Comparison of ENCODE assay signal across 19 mouse cellular contexts in genomic region chr7:126226136-126226535, GRCm38 (mm10). TPM values are rescaled to one million over a fixed set of nuclear protein-coding genes. Genes with fewer than 3 reads are reported as not detected.
A peak's percentile ranks its signal among the peaks of the same experiment; 100 is the strongest.
DNase-seq lines count a peak whose midpoint lies in the region; TF ChIP-seq lines count a peak whose summit lies in the region.
"Had no signal": no experiment of that assay in that cellular context is flagged by ENCODE, and none has a peak within 500 bp of the region (broad histone marks: within the 10 kb centered on the region; RNA-seq: fewer than 3 reads in every experiment).

No protein-coding gene starts in this region.

- H3K4me3 ChIP-seq in ES-Bruce4 (ENCODE audit: low read depth, low read length) (no peak overlapping the region), ES-E14 (ENCODE audit: insufficient read depth in 1 of 2, low read depth in 1 of 2, low read length in 2 of 2, poor library complexity in 1 of 2, severe bottlenecking in 1 of 2) (no peak overlapping the region)
- H3K4me3 ChIP-seq: embryonic facial prominence, embryonic 10.5 days; embryonic facial prominence, embryonic 12.5 days; forebrain, embryonic 13.5 days; forebrain, embryonic 15.5 days had no signal

- H3K4me1 ChIP-seq in ES-Bruce4 (ENCODE audit: control insufficient read depth, insufficient read depth, low read length) (peaks cover 2% of the 10 kb centered on the region), ES-E14 (ENCODE audit: control insufficient read depth in 2 of 2, insufficient read depth in 2 of 2, low read length in 2 of 2, poor library complexity in 1 of 2) (peaks cover 2 to 20% of the 10 kb centered on the region in 2 experiments)
- H3K4me1 ChIP-seq: embryonic facial prominence, embryonic 12.5 days; forebrain, embryonic 13.5 days; forebrain, embryonic 15.5 days had no signal

- H3K27ac ChIP-seq in ES-Bruce4 (ENCODE audit: insufficient read depth, low read length) (peak overlapping the region; percentile 51; the same call in 1 of the 2 replicates), ES-E14 (ENCODE audit: insufficient read depth, low read depth, low read length, poor library complexity, severe bottlenecking) (no peak overlapping the region)
- H3K27ac ChIP-seq: embryonic facial prominence, embryonic 10.5 days; embryonic facial prominence, embryonic 12.5 days; forebrain, embryonic 13.5 days; forebrain, embryonic 15.5 days had no signal

- H3K9ac ChIP-seq in ES-Bruce4 (ENCODE audit: low read depth, poor library complexity, severe bottlenecking): peak overlapping the region; percentile 36
- H3K9ac ChIP-seq in ES-E14 (ENCODE audit: insufficient read depth, low read depth, low read length, poor library complexity, severe bottlenecking): no peak overlapping the region
- H3K9ac ChIP-seq: embryonic facial prominence, embryonic 12.5 days; forebrain, embryonic 13.5 days; forebrain, embryonic 15.5 days; forebrain, postnatal 0 days had no signal

- no peaks in the 10 kb centered on the region for H3K9me3 ChIP-seq in ES-Bruce4 (replicated peaks; ENCODE audit: control insufficient read depth, insufficient read depth, low read length, poor library complexity, severe bottlenecking)
- H3K9me3 ChIP-seq in ES-E14 (ENCODE audit: control insufficient read depth, insufficient read depth, low read depth, low read length): no peaks in the 10 kb centered on the region
- H3K9me3 ChIP-seq: embryonic facial prominence, embryonic 10.5 days; embryonic facial prominence, embryonic 12.5 days; forebrain, embryonic 13.5 days; forebrain, embryonic 15.5 days had no signal

- H3K36me3 ChIP-seq in ES-Bruce4 (ENCODE audit: control insufficient read depth, insufficient read depth, low read length, poor library complexity, severe bottlenecking): no peaks in the 10 kb centered on the region
- no peaks in the 10 kb centered on the region for H3K36me3 ChIP-seq in ES-E14 (ENCODE audit: control insufficient read depth, insufficient read depth, low read length, poor library complexity, severe bottlenecking)
- H3K36me3 ChIP-seq: embryonic facial prominence, embryonic 10.5 days; embryonic facial prominence, embryonic 12.5 days; forebrain, embryonic 15.5 days had no signal

- TF ChIP-seq CTCF in ES-Bruce4 (IDR thresholded peaks at IDR 0.05; ENCODE audit: low read depth, low read length): no peak

- H3K27me3 ChIP-seq in ES-Bruce4 (ENCODE audit: control insufficient read depth, insufficient read depth, low read length, poor library complexity, severe bottlenecking): no peaks in the 10 kb centered on the region; the same call in 1 of the 2 replicates
- H3K27me3 ChIP-seq: embryonic facial prominence, embryonic 12.5 days; forebrain, embryonic 13.5 days; forebrain, embryonic 15.5 days had no signal

- no peak for TF ChIP-seq POLR2A in ES-Bruce4 (IDR thresholded peaks at IDR 0.05; ENCODE audit: insufficient read depth, low read length)

- TF ChIP-seq EP300 in ES-Bruce4 (IDR thresholded peaks at IDR 0.05; ENCODE audit: insufficient read depth, low read depth, low read length): peak; percentile 79

- DNase-seq in ES-E14 (ENCODE audit: low read depth, low spot score) (peak; percentile 54), ZHBTc4 (ENCODE audit: low read depth, low spot score) (peak; percentile 74)
- no peak for DNase-seq in lung, postnatal 25 days (ENCODE audit: low spot score)
- DNase-seq in right cerebral cortex, postnatal 36 days (ENCODE audit: low spot score in 2 of 2): no peak
- DNase-seq in cerebellum, postnatal 25 days: no peak
- DNase-seq: adrenal gland, adult 2 months; adrenal gland, postnatal 10 days; adrenal gland, postnatal 25 days; cerebellum, adult 11 months; cerebellum, adult 18-20 months; cerebellum, adult 8-10 months; cerebellum, adult 9-11 months; cerebellum, postnatal 14 days; forebrain, postnatal 0 days had no signal

- in situ Hi-C loops in ES-E14 (cut with MboI; ENCODE audit: low sequenced_read_pairs in 2 of 2, unreplicated experiment in 2 of 2): no loop called here

TF ChIP-seq in ES-E14, 5 proteins besides CTCF, POLR2A, EP300 and RAD21:
- no peak for TF ChIP-seq MAFK (IDR thresholded peaks at IDR 0.05; ENCODE audit: insufficient read depth, low read depth, low read length)
- no peak for TF ChIP-seq CHD2 (IDR thresholded peaks at IDR 0.05; ENCODE audit: low read depth, low read length)
- no peak for TF ChIP-seq HCFC1 (IDR thresholded peaks at IDR 0.05; ENCODE audit: borderline replicate concordance, insufficient read depth, low read length)
- TF ChIP-seq ZNF384 (IDR thresholded peaks at IDR 0.05; ENCODE audit: low read depth, low read length): no peak
- no peak for TF ChIP-seq ZC3H11A (IDR thresholded peaks at IDR 0.05; ENCODE audit: borderline replicate concordance, low read depth, low read length)

RNA-seq across cellular contexts. Expression of gene Xpo6, which starts 25.8 kb away (rescaled TPM):
- polyA plus RNA-seq in ES-Bruce4 (2011; ENCODE audit: insufficient read depth, insufficient read length, low read depth, missing spikeins): 126 and 136 TPM in 2 replicates
- 92.7 and 105 TPM in 2 replicates for total RNA-seq in ES-E14 (2012; rRNA removed)

RNA-seq across cellular contexts. Expression of gene Sbk1, which starts 46.3 kb away (rescaled TPM):
- polyA plus RNA-seq in ES-Bruce4 (2011; ENCODE audit: insufficient read depth, insufficient read length, low read depth, missing spikeins): 24.7 TPM in 2 replicates
- 18.6 and 34.6 TPM in 2 replicates for total RNA-seq in ES-E14 (2012; rRNA removed)

Comparison
In these comparisons a context has a peak if more than half of its experiments do, and no peak if none do; other contexts are left out.
1. DNase-seq: peak in ES-E14 (single experiment) and ZHBTc4 (single experiment); none in lung, postnatal 25 days (single experiment), right cerebral cortex, postnatal 36 days (0 of 2) and cerebellum, postnatal 25 days (0 of 2).